Mouse (Mus musculus): ENCODE data around the gene Syt16. TPM values are rescaled to one million over a fixed set of nuclear protein-coding genes. Genes with fewer than 3 reads are reported as not detected.
A peak's percentile ranks its signal among the peaks of the same experiment; 100 is the strongest.

Syt16 gene
- polyA plus RNA-seq, 1 experiment from 2014 or later = 17.0 TPM

DNA sequence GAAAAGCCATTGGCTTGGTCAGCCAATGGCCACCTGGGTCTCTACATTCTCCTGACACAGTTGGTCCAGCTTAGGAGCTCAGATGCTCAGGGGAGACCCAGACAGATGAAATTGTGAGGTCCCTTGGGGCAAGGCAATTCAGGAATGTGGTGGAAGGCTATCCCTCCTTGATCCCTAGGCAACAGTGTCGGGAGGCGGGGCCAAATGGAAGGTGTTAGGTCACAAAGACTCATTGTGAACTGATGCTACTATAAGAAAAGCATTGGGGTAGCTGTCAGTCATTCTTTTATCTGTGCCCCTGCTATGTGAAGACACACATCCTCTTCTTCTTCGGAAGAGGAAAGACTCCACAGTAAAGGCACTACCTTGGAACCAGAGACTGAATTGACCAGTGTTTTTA, 315.1 kb downstream of the Syt16 start:
- ATAC-seq (ENCODE audit: low FRiP score) = no peak
- no peaks in the 10 kb centered on the region for H3K27me3 ChIP-seq
- no peak overlapping the region for H3K4me2 ChIP-seq (replicated peaks)
- H3K27ac ChIP-seq = no peak overlapping the region
- H3K9ac ChIP-seq = no peak overlapping the region
- peaks cover 2% of the 10 kb centered on the region; the same call in 1 of the 2 replicates for H3K4me1 ChIP-seq
- no peaks in the 10 kb centered on the region for H3K36me3 ChIP-seq
- no peak overlapping the region for H3K4me3 ChIP-seq
- no peaks in the 10 kb centered on the region for H3K9me3 ChIP-seq (replicated peaks)
- 64% methylated on average over 3 of the region's 3 CpGs for WGBS

DNA sequence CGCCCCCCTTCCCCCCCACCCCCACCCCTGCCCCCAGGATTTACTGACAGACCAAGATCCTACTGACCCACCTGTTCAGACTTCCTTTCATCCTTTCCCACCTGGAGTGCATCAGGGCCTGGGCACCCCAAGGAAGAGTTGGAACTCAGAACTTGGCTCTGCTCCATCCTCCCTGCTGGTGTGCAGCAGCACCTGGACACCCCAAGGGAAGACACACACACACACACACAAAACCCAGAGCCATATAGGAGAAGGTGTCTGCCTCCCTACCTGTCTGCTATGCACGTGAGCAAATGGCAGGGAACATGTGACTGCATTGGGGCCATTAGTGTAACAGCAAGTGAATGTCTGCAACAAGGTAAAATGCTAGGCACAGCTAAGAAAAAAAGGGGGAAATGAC, 317.8 kb downstream of the Syt16 start:
- 47% methylated on average over 2 of the region's 2 CpGs for WGBS
- Histone ChIP-seq H3K27ac (no peak overlapping the region), H3K4me1 (peaks cover 2% of the 10 kb centered on the region; the same call in 1 of the 2 replicates)

DNA sequence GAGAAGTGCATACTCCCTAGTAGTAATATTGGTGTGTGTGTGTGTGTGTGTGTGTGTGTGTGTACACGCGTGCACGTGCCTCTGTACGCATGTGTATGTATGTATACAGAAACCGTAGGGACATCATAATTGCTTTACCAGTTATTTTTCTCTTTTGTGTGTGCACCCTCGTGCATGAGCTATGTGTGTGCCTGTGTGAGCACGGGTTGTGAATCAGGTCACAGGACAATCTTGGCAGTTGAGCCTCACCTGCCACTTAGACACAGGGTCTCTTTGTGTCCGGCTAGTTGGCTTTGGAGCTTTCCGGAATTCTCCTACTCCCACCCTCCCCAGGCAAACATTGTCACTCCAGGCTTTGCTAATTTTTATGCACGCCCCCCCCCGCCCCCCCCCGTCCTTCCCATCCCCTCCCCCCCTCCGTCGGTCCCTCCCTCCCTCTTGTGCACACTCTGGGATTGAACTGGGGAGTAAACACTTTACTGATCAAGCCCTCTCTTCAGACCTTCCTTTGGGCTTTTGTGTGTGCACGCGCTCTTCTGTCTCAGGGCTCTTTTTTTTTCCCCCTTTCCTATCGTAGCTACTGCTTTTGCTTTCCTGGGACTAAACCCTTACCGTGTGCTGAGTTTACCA, 319.0 kb downstream of the Syt16 start, which contains the start of gene Gm11042:
Gene Gm11042, minus strand, starts transcription at position 51 of the 630 bp plus-strand sequence.
- Histone ChIP-seq H3K36me3 (no peaks in the 10 kb centered on the region), H3K27me3 (no peaks in the 10 kb centered on the region), H3K4me3 (peak within 1 kb of the TSS; percentile 41), H3K27ac (peak within 1 kb of the TSS; percentile 90), H3K9ac (peak within 1 kb of the TSS; percentile 74), H3K4me2 (replicated peaks) (peak within 1 kb of the TSS; percentile 60), H3K4me1 (peaks cover 2% of the 10 kb centered on the region; the same call in 1 of the 2 replicates), H3K9me3 (replicated peaks) (no peaks in the 10 kb centered on the region)
- peak; percentile 80 for ATAC-seq (ENCODE audit: low FRiP score)
- WGBS = 32% methylated on average over 15 of the region's 18 CpGs

More for the DNA sequence above, 317.8 kb downstream of the Syt16 start:
- Histone ChIP-seq H3K4me3 (no peak overlapping the region), H3K4me2 (replicated peaks) (no peak overlapping the region), H3K27me3 (no peaks in the 10 kb centered on the region), H3K9me3 (replicated peaks) (no peaks in the 10 kb centered on the region), H3K36me3 (no peaks in the 10 kb centered on the region), H3K9ac (no peak overlapping the region)
- no peak for ATAC-seq (ENCODE audit: low FRiP score)

DNA sequence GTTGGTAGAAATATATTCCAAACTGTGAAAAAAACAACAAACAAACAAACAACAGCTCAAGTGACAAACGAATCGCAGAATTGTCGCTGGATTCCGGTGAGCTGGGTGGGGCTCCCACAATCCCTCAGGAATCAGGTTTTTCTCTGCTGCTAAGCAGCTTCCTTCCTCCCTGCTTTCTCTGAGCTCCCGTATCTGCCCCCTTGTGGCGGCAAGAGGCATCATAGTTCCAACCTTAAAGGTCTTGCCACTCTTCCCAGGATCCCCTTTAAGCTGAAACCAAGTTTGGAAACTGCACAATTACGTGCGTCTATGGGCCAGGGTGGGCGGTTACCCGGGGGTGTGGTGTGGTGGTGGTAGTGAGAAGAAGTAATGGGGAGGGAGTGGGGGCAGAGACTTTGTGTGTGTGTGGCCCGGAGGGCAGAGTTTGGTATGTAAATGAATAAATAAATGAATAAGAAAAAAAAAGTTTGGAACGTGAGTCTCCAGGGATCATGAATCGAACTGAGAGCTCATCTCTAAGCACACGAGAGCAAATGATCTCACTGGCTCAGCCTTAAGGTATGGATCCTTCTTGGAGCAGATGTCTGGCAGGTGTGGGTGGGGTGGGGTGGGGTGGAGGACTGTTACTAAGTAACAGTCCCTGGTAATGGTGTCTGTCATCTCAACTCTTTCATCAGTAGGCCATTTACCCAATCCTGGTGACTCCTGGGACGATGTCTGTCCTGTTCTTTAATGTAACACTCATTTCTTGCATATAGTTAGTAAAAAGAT, 319.7 kb downstream of the Syt16 start:
- Histone ChIP-seq H3K27me3 (no peaks in the 10 kb centered on the region), H3K4me2 (replicated peaks) (peak overlapping the region; percentile 60), H3K4me3 (peak overlapping the region; percentile 41), H3K4me1 (peaks cover 2% of the 10 kb centered on the region; the same call in 1 of the 2 replicates), H3K27ac (peak overlapping the region; percentile 90), H3K36me3 (no peaks in the 10 kb centered on the region), H3K9me3 (replicated peaks) (no peaks in the 10 kb centered on the region), H3K9ac (peak overlapping the region; percentile 74)
- peak; percentile 85 for ATAC-seq (ENCODE audit: low FRiP score)
- WGBS = 15% methylated on average over 15 of the region's 15 CpGs

DNA sequence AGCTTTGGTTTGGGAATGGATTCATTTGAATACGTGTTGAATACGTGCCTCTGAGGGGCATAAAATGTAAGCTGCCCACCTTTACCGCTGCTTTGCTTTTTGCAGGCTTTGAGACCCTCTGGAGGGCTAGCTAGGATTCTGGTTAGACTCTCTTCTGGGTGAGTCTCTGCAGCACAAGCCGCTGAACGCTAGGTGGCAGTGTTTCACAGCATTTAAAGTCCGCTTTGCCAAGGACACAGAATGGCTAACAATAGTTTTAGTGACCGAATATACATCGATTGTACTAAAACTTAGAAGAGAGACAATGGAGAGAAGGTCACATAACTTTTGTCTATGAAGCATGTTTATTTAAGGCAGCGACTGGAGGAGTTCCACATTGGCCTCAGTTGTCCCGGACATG, 322.9 kb downstream of the Syt16 start:
- peaks cover 2% of the 10 kb centered on the region; the same call in 1 of the 2 replicates for H3K4me1 ChIP-seq
- no peak overlapping the region for H3K27ac ChIP-seq
- no peak overlapping the region for H3K4me2 ChIP-seq (replicated peaks)
- no peak overlapping the region for H3K4me3 ChIP-seq
- H3K27me3 ChIP-seq = no peaks in the 10 kb centered on the region
- no peaks in the 10 kb centered on the region for H3K36me3 ChIP-seq
- no peak for ATAC-seq (ENCODE audit: low FRiP score)
- no peaks in the 10 kb centered on the region for H3K9me3 ChIP-seq (replicated peaks)
- H3K9ac ChIP-seq = no peak overlapping the region
- 18% methylated on average over 10 of the region's 10 CpGs for WGBS

DNA sequence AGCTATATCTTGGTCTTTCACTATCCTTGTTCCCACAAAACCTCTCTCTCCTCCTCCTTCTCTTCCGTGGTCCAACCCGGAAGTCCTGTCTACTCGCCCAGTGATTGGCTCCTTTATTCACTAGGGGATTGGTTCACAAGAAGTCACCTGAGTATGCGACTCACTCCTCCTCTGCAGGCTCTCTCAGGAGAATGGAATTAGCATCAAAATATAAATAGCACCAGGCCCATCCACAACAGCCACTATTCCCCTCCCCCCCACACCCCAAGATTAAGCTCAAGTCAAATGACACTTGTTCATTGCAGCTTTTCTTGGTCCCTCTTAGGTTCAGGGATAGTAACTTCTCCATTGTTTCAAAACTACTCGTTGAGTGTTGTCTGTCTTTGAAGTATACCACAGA, 324.5 kb downstream of the Syt16 start:
- Histone ChIP-seq H3K4me2 (replicated peaks) (no peak overlapping the region), H3K4me3 (no peak overlapping the region), H3K36me3 (no peaks in the 10 kb centered on the region), H3K9ac (no peak overlapping the region), H3K27ac (no peak overlapping the region), H3K27me3 (no peaks in the 10 kb centered on the region), H3K9me3 (replicated peaks) (no peaks in the 10 kb centered on the region), H3K4me1 (peaks cover 2% of the 10 kb centered on the region; the same call in 1 of the 2 replicates)
- WGBS = 86% methylated on average over 5 of the region's 5 CpGs
- no peak for ATAC-seq (ENCODE audit: low FRiP score)

Other genes with a start within 250 kb of the Syt16 start
- 133 and 139 TPM in 2 replicates for gene Hif1a, start 96.3 kb upstream of the Syt16 start, polyA plus RNA-seq (2016; fragmentation: Nextera tagmentation; extraction: Ambion mirVana)
- gene Gm49321, start 60.0 kb upstream of the Syt16 start, polyA plus RNA-seq (2016; fragmentation: Nextera tagmentation; extraction: Ambion mirVana) = 15.2 and 15.8 TPM in 2 replicates
- 29.4 and 31.5 TPM in 2 replicates for gene Snapc1, start 33.2 kb upstream of the Syt16 start, polyA plus RNA-seq (2016; fragmentation: Nextera tagmentation; extraction: Ambion mirVana)